Mouse (Mus musculus): ENCODE data around the gene Smarcal1.

Gene Smarcal1

GRCm38 (mm10) chr1:72592350-72592749, 9.3 kb downstream of the Smarcal1 start:
- no peak for DNase-seq

GRCm38 (mm10) chr1:72593340-72593951, 10.4 kb downstream of the Smarcal1 start:
- peak; percentile 65 to 88 for DNase-seq

- DNase-seq, result no peak
These were observed 12.6 kb downstream of the Smarcal1 start for GRCm38 (mm10) chr1:72595686-72596085.

- peak in 1 of 2 experiments; percentile 58 for DNase-seq
These were observed 13.2 kb downstream of the Smarcal1 start for GRCm38 (mm10) chr1:72596231-72596630.

GRCm38 (mm10) chr1:72599146-72600101, 16.4 kb downstream of the Smarcal1 start:
- DNase-seq, result peak; percentile 75 to 79

- DNase-seq, result no peak
These were observed 17.7 kb downstream of the Smarcal1 start for GRCm38 (mm10) chr1:72600778-72601177.

- no peak for DNase-seq
These were observed 18.2 kb downstream of the Smarcal1 start for GRCm38 (mm10) chr1:72601233-72601632.

GRCm38 (mm10) chr1:72602186-72602585, 19.1 kb downstream of the Smarcal1 start:
- DNase-seq, result no peak

- no peak for DNase-seq
These were observed 19.8 kb downstream of the Smarcal1 start for GRCm38 (mm10) chr1:72602803-72603202.

- DNase-seq, result no peak
These were observed 23.2 kb downstream of the Smarcal1 start for GRCm38 (mm10) chr1:72606186-72606673.

GRCm38 (mm10) chr1:72609129-72609528, 26.1 kb downstream of the Smarcal1 start:
- no peak for DNase-seq

- DNase-seq, result no peak
These were observed 27.1 kb downstream of the Smarcal1 start for GRCm38 (mm10) chr1:72609887-72610877.

- no peak for DNase-seq
These were observed 29.1 kb downstream of the Smarcal1 start for GRCm38 (mm10) chr1:72612172-72612571.

- DNase-seq, result no peak
These were observed 52.2 kb downstream of the Smarcal1 start for GRCm38 (mm10) chr1:72635221-72635620.

- DNase-seq, result peak; percentile 42 to 64
These were observed 57.8 kb downstream of the Smarcal1 start for GRCm38 (mm10) chr1:72640658-72641410.

- DNase-seq, result peak; percentile 44 to 60
These were observed 90.0 kb downstream of the Smarcal1 start for GRCm38 (mm10) chr1:72673070-72673469.
